Mouse (Mus musculus): Measurements from ENCODE around the gene Sh3d19. TPM values are rescaled to one million over a fixed set of nuclear protein-coding genes. Genes with fewer than 3 reads are reported as not detected.

Sh3d19 gene
- polyA plus RNA-seq, 1 experiment: 44.2 TPM

- DNase-seq: no peak
- H3K27me3 ChIP-seq (replicated peaks; ENCODE audit: control insufficient read depth, insufficient read depth, low read length): no peaks in the 10 kb centered on the region
- WGBS: 13% methylated on average over 6 of the region's 6 CpGs
- TF ChIP-seq POLR2A (IDR thresholded peaks at IDR 0.05; ENCODE audit: low read depth, low read length) (no peak), CTCF (conservative IDR thresholded peaks at IDR 0.05; ENCODE audit: insufficient read depth, insufficient read length, low read depth, low read length) (no peak)
- H3K27ac ChIP-seq (ENCODE audit: insufficient read depth, low read depth, low read length): no peak overlapping the region
- peaks cover 8% of the 10 kb centered on the region; the same call in 1 of the 2 replicates for H3K36me3 ChIP-seq (ENCODE audit: control insufficient read depth, insufficient read depth, low read length)
- H3K4me3 ChIP-seq (ENCODE audit: insufficient read depth, low read depth, low read length): no peak overlapping the region
- peaks cover 6% of the 10 kb centered on the region; the same call in 1 of the 2 replicates for H3K4me1 ChIP-seq (ENCODE audit: control insufficient read depth, insufficient read depth, low read length)
These were observed 172.0 kb downstream of the Sh3d19 start for GRCm38 (mm10) chr3:86142934-86143317.

DNA sequence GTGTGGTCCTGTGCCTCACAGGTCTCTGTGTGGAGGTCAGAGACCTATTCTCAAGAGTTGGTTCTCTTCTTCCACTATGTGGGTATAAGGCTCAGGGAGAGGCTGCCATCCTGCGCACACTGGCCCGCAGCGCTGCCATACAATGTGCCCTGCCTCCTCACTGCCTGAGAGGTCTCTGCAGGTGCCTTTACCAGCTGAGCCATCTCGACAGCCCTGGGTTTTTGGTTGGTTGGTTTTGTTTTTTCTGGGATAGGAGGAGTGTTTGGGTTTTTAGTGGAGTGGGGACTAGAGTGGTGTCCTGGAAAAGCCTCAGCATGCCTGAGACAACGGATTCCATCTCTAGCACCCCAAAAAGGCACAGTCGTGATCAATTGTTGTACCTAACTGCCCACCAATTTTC lies 172.4 kb downstream of the Sh3d19 start:
- Histone ChIP-seq H3K27ac (ENCODE audit: insufficient read depth, low read depth, low read length) (no peak overlapping the region), H3K36me3 (ENCODE audit: control insufficient read depth, insufficient read depth, low read length) (peaks cover 6% of the 10 kb centered on the region; the same call in 1 of the 2 replicates), H3K4me3 (ENCODE audit: insufficient read depth, low read depth, low read length) (no peak overlapping the region), H3K4me1 (ENCODE audit: control insufficient read depth, insufficient read depth, low read length) (peaks cover 6% of the 10 kb centered on the region; the same call in 1 of the 2 replicates), H3K27me3 (replicated peaks; ENCODE audit: control insufficient read depth, insufficient read depth, low read length) (no peaks in the 10 kb centered on the region)
- DNase-seq: no peak
- 79% methylated on average over 6 of the region's 6 CpGs for WGBS
- TF ChIP-seq CTCF (conservative IDR thresholded peaks at IDR 0.05; ENCODE audit: insufficient read depth, insufficient read length, low read depth, low read length) (no peak), POLR2A (IDR thresholded peaks at IDR 0.05; ENCODE audit: low read depth, low read length) (no peak)

DNA sequence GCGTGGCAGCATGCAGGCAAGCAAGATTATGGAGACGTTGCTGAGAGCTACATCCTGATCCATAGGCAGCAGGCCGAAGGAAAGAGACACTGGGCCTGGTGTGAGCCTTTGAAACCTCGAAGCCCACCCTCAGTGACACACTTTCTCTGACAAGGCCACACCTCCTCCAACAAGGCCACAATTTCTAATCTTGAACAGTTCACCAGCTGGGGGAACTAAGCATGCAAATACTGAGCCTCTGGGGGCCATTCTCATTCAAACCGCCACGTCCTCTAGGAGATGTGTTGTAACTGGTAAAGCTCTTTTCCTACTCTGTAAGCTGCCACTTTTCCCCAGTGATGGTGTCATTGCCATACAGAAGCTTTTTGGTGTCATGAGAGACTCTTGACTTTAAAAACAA lies 178.2 kb downstream of the Sh3d19 start:
- H3K4me1 ChIP-seq (ENCODE audit: control insufficient read depth, insufficient read depth, low read length): no peaks in the 10 kb centered on the region
- no peak overlapping the region for H3K4me3 ChIP-seq (ENCODE audit: insufficient read depth, low read depth, low read length)
- H3K27ac ChIP-seq (ENCODE audit: insufficient read depth, low read depth, low read length): no peak overlapping the region
- no peak for DNase-seq
- no peaks in the 10 kb centered on the region for H3K36me3 ChIP-seq (ENCODE audit: control insufficient read depth, insufficient read depth, low read length)
- H3K27me3 ChIP-seq (replicated peaks; ENCODE audit: control insufficient read depth, insufficient read depth, low read length): no peaks in the 10 kb centered on the region
- WGBS: 86% methylated on average over 6 of the region's 6 CpGs
- TF ChIP-seq POLR2A (IDR thresholded peaks at IDR 0.05; ENCODE audit: low read depth, low read length) (no peak), CTCF (conservative IDR thresholded peaks at IDR 0.05; ENCODE audit: insufficient read depth, insufficient read length, low read depth, low read length) (no peak)

DNA sequence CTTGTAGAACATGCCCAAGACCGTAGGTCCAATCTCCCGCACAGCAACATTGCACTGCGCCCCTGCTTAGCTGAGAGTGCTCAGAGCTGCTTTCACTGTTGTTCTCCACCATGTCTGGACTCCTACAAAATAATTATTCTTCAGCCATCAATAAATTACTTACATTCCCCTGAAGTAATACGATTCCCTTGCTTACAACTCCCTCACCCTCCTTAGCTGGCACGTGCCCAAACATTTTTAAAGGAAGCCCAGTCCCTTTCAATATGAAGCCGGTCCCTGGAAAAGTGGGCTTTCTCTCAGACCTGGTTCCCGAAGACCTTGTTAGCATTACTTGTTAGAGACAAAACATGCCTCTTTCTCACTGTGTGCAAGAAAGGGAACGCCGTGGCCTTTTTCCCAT lies 178.6 kb downstream of the Sh3d19 start:
- TF ChIP-seq CTCF (conservative IDR thresholded peaks at IDR 0.05; ENCODE audit: insufficient read depth, insufficient read length, low read depth, low read length) (no peak), POLR2A (IDR thresholded peaks at IDR 0.05; ENCODE audit: low read depth, low read length) (no peak)
- no peaks in the 10 kb centered on the region for H3K27me3 ChIP-seq (replicated peaks; ENCODE audit: control insufficient read depth, insufficient read depth, low read length)
- WGBS: 55% methylated on average over 9 of the region's 9 CpGs
- H3K27ac ChIP-seq (ENCODE audit: insufficient read depth, low read depth, low read length): no peak overlapping the region
- H3K4me1 ChIP-seq (ENCODE audit: control insufficient read depth, insufficient read depth, low read length): no peaks in the 10 kb centered on the region
- no peak for DNase-seq
- H3K36me3 ChIP-seq (ENCODE audit: control insufficient read depth, insufficient read depth, low read length): no peaks in the 10 kb centered on the region
- no peak overlapping the region for H3K4me3 ChIP-seq (ENCODE audit: insufficient read depth, low read depth, low read length)

DNA sequence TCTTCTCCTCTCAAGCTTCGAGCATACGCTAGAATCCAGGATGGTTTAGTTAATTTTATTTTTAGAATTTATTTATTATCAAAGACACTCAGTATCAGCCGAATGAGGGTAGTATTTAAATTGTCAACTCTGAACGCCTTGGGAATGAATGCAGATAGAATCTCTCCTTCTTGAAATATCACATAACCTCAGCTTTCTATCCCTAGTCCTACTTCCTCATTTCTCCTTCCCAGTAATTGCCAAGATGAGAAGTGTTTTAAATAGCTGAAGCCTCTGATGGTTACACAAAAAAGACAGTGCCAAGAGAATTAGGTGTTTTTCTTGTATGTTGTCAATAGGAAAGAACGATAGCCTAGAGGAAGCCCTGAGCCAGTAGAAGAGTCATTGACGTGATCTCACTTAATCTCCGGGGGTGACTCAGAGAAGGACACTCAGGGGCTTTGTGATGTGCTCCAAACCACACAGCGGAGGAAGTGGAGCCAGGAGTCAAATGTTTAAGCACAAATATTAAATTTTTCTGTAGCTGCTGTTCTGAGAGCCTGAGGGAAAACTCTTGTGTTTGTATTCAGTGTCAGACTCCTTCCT lies 198.0 kb downstream of the Sh3d19 start:
- H3K27ac ChIP-seq (ENCODE audit: insufficient read depth, low read depth, low read length): no peak overlapping the region
- H3K27me3 ChIP-seq (replicated peaks; ENCODE audit: control insufficient read depth, insufficient read depth, low read length): no peaks in the 10 kb centered on the region
- H3K36me3 ChIP-seq (ENCODE audit: control insufficient read depth, insufficient read depth, low read length): no peaks in the 10 kb centered on the region
- TF ChIP-seq CTCF (conservative IDR thresholded peaks at IDR 0.05; ENCODE audit: insufficient read depth, insufficient read length, low read depth, low read length): no peak
- no peak for DNase-seq
- no peaks in the 10 kb centered on the region for H3K4me1 ChIP-seq (ENCODE audit: control insufficient read depth, insufficient read depth, low read length)
- H3K4me3 ChIP-seq (ENCODE audit: insufficient read depth, low read depth, low read length): no peak overlapping the region
- 76% methylated on average over 8 of the region's 8 CpGs for WGBS

- Histone ChIP-seq H3K36me3 (ENCODE audit: control insufficient read depth, insufficient read depth, low read length) (no peaks in the 10 kb centered on the region), H3K4me1 (ENCODE audit: control insufficient read depth, insufficient read depth, low read length) (no peaks in the 10 kb centered on the region), H3K27ac (ENCODE audit: insufficient read depth, low read depth, low read length) (no peak overlapping the region), H3K4me3 (ENCODE audit: insufficient read depth, low read depth, low read length) (no peak overlapping the region), H3K27me3 (replicated peaks; ENCODE audit: control insufficient read depth, insufficient read depth, low read length) (no peaks in the 10 kb centered on the region)
- no peak for TF ChIP-seq POLR2A (IDR thresholded peaks at IDR 0.05; ENCODE audit: low read depth, low read length)
- TF ChIP-seq CTCF (conservative IDR thresholded peaks at IDR 0.05; ENCODE audit: insufficient read depth, insufficient read length, low read depth, low read length): no peak
- no peak for DNase-seq
- 90% methylated on average over 7 of the region's 7 CpGs for WGBS
These were observed 208.8 kb downstream of the Sh3d19 start for GRCm38 (mm10) chr3:86179714-86180113.

Other genes starting within 250 kb of the Sh3d19 start
- gene Fam160a1, start 153.8 kb upstream of the Sh3d19 start, polyA plus RNA-seq (2012; rRNA removed): 8.5 and 10.3 TPM in 2 replicates
- gene Glt28d2, start 83.6 kb upstream of the Sh3d19 start, polyA plus RNA-seq (2012; rRNA removed): 1.7 and 2.1 TPM in 2 replicates
- gene Gm37240, start 83.6 kb upstream of the Sh3d19 start, polyA plus RNA-seq (2012; rRNA removed): 5.5 and 10.9 TPM in 2 replicates
- gene Prss48, start 31.4 kb downstream of the Sh3d19 start, polyA plus RNA-seq (2012; rRNA removed): not detected in 2 replicates
- gene Rps3a1, start 171.6 kb downstream of the Sh3d19 start, polyA plus RNA-seq (2012; rRNA removed): 200 and 307 TPM in 2 replicates

Data from kidney, adult 2 months (tissue).